Mouse (Mus musculus): ENCODE results near the gene Dock6.
"Not testable (repeated sequence)": the region's sequence is repeated elsewhere in the genome, so short reads cannot be mapped to it uniquely, and the experiment has no call there.

Gene Dock6

DNA sequence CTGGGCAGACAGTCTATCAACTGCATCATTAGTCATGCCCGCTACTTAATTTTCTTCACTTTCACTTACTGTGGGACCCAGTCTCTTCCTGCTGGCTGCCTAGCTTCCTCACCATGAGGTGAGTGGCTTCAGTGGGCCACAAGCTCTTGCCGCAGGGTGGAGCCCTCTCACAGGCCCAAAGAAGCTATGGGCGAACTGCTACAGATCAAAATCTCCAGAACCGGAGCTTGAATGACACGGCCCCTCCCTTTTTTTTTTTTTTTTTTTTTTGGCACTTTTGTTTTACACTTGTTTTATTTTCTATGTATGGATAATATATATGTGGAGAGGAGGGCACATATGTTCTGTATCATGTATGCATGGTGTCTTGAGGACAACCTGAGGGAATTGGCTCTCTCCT, 41.3 kb downstream of the Dock6 start:
- no peak for DNase-seq (ENCODE audit: low read depth, low spot score)

DNA sequence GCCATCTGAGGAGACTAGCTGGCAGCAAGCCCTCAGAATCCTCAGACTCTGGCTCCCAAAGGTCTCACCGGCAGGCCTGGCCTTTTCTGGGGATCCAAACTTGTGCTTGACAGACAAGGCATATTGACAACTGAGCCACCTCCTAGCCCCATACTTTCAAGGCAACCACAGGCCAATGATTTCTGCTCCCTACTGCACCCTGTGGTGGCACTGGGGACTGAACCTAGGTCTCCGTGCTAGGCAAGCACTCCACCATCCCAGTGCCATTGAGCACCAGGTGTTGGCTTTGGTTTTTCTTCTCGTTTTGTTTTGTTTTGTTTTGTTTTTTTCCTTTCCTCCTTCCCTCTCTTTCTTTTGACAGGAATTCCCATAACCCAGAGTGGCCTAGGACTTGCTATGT, 43.9 kb downstream of the Dock6 start:
- peak; percentile 56 for DNase-seq (ENCODE audit: low read depth, low spot score)

DNA sequence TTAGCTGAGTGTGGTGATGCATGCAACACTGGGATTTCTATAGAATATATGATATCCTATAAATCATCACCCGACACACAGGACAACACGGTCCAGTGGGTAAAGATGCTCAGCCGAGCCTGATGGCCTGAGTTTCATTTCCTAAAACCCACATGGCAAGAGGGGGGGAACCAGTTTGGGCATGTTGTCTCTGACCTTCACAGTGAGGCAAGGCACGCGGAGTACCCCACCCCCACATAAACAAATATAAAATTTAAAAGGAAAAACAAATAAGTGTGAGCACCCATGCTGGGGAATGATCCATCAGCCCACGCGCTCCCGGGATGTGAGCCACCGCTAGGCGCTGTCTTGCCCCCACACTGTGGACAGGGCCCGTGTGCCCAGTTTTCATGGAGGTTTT, 45.5 kb downstream of the Dock6 start:
- DNase-seq (ENCODE audit: low read depth, low spot score): no peak

DNA sequence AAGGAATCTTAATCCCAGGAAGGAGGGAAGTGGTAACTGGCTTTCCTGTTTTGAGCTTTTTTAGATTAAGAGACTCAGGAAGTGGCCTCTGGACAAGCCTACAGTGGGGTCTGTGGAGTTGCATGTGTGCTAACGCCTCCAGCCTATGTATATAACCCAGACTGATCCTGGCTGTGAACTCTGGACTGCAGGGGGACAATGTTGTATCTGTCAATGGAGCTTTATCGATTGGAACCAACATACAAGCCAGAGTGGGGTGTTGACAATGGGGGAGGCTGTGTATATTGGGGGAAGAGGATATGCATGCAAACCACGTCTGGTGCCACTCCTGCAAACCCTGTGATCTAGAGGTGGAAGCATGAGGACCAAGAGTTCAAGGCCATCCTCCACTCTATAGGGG, 46.1 kb downstream of the Dock6 start:
- no peak for DNase-seq (ENCODE audit: low read depth, low spot score)

DNA sequence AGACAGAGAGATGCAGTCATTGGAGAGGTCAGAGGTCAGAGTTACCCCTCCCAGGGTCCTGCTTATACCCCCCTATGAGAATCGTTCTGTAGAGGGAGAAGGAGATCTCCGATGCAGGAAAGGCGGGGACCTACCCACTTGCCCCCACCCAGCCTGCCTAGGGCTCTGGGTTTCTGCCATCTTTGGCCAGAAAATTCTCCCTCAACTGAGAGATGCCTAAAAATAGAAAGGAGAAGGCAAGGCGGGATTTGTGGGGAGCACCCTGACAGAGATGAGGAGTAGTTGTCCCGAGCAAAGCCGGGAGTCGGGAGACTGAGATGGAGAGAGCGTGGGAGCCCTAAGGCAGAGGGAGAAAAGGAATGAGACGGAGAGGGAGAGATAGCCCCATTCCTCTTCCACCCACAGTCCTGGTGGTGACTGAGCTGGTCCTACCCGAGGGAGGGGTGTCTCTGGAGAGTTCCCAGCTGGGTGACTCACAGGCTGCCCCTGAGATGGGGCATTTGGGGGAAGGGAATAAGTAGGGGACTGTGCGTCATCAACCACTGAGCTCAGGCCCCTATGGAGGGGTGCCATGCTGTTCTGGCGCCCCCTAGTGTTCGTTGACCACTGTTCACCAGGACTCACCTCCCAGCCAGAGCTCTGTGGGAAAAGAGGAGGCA, 48.3 kb downstream of the Dock6 start:
- peak; percentile 84 for DNase-seq (ENCODE audit: low read depth, low spot score)

DNA sequence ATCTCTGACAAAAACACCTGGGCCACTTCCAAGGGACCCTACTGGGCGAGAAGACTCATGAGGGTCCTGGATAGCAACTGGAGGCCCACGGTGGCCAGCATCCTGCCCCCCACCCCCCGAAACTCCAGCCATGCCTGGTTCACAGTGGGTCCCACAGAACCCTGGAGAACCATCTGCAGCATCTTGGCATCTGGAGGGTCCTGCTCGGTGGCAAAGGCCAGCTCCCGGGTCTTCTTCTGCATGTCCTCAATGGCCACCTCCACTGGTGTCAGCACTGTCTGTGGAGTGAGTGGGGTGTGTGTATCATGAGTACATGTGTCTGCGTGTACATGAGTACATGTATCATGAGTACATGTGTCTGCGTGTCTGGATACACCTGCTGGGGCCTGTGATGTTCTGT, 50.8 kb downstream of the Dock6 start:
- no peak for DNase-seq (ENCODE audit: low read depth, low spot score)

DNA sequence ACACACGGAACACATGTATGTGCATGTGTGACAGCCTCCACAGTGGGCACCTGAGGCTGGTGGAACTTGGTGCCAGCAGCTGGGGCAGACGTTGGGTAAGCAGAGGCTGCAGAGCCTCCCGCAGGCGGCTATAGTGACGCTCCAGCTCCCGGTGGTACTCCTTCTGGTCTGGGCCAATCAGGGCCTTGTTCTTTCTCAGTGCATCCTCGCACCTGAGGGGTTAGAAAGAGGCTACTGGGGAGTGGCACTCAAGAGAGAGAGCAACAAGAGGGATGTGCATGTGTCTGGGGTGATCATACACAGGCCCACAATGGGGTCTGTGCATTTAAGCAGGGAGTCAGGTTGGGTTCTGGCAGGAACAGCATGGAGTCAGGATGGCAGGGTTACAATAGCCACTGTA, 51.3 kb downstream of the Dock6 start:
- no peak for DNase-seq (ENCODE audit: low read depth, low spot score)

DNA sequence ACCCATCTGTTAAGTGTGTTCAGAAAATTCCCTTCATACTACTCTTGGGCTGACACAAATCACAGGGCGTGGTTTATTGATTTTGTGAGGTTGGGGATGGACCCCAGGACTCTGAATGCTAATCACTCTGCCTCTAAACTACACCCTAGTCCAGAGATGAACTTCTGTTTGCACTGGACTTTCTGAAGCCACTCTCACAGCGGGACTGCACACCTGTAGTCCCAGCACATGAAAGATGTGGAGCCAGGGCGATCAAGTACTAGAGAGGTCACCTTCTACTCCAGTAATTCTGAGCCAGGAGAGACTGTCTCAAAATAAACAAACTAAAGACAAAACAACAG, 53.5 kb downstream of the Dock6 start:
- DNase-seq (ENCODE audit: low read depth, low spot score): peak; percentile 62

DNA sequence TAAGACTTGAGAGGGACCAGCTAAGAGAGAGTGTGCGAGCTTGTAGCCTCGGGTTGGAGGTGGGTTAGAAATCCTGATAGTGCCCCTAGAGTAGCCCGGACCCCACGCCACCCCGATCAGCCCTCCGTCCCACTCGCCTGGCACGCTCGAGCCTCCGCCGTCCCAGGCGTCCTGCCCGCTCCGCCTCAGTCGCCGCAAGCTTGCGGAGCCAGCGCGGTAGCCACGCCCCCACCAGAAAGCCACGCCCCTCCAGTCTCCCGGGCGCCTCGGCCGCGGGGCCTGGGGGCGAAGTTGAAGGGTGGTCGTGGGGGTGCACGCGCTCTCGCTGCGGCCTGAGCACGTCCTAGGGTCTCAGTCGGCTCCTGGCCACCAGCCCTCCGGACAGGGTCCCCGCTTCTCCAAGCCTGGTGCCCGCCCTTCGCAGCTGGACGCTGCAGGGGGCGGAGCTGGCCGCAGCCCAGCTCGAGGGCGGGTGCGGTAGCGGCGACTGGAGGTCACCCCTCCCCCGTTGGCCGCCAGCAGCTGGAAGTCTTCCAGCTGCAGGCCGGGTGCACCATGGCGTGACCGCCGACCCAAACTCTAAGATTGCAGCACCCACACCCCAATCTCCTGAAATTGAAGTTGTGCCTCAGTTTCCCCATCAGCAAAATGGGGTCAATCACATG, 54.0 kb downstream of the Dock6 start, which contains the start of gene Kank2:
Gene Kank2, minus strand, starts transcription at position 400 of the 665 bp plus-strand sequence.
- peak; percentile 76 for DNase-seq (ENCODE audit: low read depth, low spot score)

DNA sequence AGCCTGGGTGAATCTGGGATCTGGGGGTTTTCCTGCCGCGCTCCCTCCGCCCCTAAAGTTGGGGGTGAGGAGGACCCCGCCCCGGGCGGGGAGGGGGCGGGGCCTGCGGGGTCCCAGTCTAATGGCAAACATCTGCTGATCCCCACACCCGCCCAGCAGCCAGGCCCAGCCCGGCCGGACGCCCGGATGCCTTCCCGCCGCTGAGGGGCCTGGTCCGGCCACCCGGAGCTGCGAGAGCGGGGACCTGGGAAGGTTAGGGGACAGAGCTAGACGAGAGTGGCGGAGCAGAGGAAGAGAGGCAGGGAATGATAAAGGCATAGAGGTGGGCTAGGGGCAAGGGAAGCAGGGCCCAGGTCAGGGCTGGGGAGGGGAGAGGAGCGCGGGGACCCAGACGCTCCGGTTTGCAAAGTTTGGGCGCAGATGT, 54.5 kb downstream of the Dock6 start:
- peak; percentile 48 for DNase-seq (ENCODE audit: low read depth, low spot score)

DNA sequence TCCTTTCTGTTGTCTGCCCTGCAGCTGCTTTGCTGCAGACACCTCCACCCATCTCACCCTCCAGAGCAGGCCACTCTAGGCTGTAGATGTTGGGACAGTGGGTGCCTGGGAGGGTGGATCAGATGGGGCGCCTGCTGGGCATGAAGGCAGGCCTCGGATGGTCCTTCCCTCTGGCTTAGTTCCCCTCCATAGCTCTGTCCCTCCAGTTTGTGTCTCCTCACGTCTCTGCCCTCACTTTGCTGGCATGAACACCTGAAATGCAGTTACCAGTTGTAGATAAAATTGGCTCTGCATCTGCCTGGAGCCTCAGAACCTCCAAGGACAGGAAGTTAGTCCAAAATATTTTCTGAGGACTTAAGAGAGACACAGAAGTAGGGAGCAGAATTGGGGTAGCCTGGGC, 55.5 kb downstream of the Dock6 start:
- DNase-seq (ENCODE audit: low read depth, low spot score): no peak

DNA sequence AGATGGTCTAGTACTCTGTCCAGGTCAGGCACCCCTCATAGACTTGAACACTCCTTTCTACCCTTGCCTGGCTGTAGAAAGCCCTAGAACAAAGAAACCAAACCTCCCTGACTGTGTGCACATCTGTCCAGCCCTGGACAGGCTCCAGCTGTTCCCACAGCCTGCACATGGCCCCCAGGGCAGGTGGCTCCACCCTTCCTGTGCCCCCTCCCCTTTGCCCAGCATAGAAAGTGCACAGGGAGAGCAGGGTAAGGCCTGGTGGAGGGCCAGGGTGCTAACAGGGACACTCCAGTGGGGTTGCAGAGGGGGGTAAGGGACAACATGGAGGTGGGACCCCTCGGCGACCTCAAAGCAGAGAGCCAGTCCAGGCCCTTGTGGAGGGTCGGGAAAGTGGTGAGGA, 56.2 kb downstream of the Dock6 start:
- DNase-seq (ENCODE audit: low read depth, low spot score): no peak

DNA sequence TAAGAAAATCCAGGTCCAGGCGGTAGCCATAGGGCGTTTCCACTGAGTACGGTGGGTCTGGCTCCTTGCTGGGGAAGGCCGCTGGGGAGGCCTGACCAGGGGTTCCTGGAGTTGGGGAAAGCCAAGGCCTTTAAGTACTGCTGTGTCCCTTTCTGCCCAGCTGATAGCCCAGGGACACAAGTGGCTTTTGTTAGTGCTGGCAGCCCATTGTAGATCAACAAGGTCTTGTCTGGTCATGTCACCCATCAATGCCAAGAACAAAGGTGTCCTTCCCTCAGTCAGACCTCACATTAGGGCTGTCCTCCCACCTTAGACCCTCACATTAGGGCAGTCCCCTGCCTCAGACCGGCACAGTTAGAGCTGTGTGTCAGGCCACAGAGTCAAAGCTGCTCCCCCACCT, 56.9 kb downstream of the Dock6 start:
- DNase-seq (ENCODE audit: low read depth, low spot score): no peak

DNA sequence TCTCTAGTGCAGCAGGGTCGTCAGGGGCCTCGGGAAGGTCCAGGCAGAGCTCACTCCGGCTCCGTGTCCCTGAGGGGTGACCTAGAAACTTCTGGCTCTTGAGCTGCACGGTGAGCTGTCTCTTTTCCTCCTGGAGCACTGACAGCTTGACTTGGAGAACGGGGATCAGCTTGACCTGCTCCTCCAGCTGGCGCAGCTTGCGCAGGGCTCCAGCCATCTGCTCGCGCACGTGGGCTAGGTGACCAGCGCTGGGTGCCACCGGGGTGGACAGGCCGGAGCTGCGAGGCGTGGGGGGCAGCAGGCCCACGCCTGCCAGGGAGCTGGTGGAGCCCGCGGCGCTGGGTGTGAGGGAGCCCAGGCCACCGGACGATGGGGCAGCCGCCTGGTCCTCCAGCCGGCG, 57.5 kb downstream of the Dock6 start:
- no peak for DNase-seq (ENCODE audit: low read depth, low spot score)

DNA sequence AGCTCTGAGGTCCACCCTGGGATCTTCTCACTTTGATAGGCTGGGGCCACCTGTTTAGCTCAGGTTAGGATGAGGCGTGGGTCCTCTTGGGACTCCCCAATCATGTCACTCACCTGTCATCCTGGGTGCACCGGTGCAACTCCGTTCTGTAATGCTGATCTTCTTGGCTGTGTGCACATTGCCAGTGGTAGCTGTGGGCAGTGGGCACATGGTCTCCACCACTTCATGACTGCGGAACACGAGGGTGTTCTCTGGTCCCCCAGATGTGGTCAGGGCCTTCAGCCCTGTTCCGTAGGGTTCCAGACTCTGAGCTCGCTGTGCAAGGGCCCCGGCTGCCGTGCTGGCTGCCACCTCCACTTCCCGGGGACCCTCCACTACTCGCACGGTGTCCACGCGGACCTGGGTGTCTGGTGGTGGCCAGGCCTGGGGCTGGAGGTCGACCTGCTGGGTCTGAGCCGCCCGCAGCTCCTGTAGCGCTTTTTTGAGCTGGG, 58.0 kb downstream of the Dock6 start:
- DNase-seq (ENCODE audit: low read depth, low spot score): no peak

DNA sequence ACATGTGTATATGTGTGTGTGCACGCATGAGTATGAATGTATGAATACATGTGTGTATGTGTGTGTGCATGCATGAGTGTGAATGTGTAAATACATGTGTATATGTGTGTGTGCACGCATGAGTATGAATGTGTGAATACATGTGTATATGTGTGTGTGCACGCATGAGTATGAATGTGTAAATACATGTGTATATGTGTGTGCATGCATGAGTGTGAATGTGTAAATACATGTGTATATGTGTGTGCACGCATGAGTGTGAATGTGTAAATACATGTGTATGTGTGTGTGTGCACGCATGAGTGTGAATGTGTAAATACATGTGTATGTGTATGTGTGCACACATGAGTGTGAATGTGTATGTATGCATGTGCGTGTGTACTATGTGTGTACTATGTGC, 58.9 kb downstream of the Dock6 start:
- DNase-seq (ENCODE audit: low read depth, low spot score): not testable (repeated sequence)

DNA sequence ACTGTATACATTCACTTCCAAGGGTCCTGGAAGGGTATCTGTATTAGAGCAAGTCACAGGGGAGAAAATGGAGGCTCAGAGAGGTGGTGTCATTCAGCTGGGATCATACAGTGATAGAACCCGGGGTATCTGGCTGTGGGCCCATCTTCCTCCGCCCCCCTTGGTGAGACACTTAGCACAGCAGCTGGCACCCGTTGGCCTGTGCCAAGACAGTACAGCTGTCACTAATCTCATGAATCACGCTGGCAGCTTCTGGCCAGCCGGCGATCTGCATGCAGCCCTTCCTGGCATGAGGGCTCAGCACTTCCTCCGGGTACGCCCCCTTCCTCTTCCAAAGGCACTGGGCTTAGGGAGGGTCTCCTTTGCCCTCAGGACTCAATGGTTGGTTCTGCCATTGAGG, 59.8 kb downstream of the Dock6 start:
- DNase-seq (ENCODE audit: low read depth, low spot score): no peak

DNA sequence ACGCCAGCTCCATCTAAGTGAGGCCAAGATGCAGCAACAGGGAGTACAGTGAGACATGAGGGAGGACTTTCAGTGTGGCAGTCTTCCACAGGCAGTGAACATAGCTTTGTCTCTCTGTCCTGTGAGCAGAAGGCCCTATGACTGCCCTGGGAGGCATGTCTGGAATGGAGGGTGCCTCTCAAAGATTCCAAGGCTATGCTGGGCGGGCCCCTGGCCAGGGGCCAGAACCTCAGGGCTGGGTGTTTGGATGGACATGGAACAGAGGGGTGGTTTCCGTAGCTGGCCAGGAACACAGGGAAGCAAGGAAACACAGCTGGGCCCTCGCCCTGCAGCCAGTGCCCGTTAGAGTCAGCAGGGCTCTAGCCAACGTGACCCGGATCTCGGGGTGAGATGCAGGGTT, 60.6 kb downstream of the Dock6 start:
- no peak for DNase-seq (ENCODE audit: low read depth, low spot score)

DNA sequence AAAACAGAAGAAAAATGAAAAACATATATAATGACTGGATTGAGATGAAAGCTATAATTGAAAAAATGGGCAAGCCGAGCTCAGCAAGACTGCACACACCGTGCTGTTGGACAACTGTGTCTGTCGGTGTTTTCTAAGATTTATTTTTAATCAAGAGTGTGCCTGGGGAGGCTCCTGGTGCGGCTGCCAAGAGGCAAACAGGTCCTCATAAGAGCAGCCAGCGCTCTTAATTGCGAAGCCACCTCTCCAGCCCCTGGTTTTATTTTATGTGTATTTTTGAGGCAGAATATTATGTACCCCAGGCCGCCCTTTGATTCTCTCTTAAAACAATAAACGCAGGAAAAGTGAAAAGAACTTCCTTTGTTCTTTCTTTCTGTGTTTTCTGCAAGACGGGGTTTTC, 64.2 kb downstream of the Dock6 start:
- no peak for DNase-seq (ENCODE audit: low read depth, low spot score)

DNA sequence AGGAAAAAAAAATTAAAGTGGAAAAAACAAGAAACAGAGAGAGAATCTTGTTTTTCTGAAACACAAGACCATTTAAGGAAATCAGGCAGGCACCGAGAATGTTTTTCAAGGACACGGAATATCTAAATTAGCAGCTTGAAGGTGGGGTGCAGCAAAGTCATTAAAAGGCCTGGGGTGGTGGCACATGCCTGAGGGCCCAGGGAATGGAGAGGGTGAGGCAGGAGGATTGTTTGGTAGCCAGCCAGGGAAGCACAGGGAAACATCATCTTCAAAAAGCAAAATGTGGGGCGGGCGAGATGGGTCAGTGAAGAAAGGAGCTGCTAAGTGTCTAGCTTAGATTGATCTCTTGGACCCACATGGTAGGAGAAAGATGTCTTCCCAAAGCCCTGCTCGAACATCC, 64.8 kb downstream of the Dock6 start:
- DNase-seq (ENCODE audit: low read depth, low spot score): no peak

DNA sequence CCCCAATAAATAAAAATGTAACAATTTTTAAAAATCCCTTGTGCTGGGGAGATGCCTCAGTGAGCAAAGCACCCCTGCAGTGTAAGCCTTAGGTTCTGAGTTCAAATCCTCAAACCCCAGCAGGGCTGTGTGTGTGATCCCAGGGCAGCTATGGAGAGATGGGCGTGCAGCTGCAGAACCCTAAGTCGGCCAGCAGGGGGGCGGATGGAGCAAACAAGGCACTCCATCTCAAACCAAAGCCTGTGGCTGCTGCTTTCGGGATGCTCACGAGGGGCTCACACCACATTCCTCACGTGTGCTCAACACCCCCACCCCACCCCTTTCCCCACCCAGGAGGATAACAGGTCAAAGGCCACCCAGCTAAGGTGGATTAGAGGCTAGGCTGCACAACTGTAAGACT, 65.5 kb downstream of the Dock6 start:
- peak; percentile 93 for DNase-seq (ENCODE audit: low read depth, low spot score)

DNA sequence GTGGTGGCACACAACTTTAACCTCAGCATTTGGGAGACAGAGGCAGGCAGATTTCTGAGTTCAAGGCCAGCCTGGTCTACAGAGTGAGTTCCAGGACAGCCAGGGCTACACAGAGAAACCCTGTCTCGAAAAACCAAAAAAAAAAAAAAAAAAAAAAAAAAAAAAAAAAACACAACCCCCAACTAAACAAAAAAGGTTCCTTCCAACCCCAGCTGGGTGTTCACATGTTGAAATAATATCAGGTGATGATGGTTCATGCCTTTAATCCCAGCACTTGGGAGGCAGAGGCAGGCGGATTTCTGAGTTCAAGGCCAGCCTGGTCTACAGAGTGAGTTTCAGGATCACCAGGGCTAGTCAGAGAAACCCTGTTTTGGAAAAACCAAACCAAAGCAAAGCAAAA, 66.1 kb downstream of the Dock6 start:
- DNase-seq (ENCODE audit: low read depth, low spot score): not testable (repeated sequence)

DNA sequence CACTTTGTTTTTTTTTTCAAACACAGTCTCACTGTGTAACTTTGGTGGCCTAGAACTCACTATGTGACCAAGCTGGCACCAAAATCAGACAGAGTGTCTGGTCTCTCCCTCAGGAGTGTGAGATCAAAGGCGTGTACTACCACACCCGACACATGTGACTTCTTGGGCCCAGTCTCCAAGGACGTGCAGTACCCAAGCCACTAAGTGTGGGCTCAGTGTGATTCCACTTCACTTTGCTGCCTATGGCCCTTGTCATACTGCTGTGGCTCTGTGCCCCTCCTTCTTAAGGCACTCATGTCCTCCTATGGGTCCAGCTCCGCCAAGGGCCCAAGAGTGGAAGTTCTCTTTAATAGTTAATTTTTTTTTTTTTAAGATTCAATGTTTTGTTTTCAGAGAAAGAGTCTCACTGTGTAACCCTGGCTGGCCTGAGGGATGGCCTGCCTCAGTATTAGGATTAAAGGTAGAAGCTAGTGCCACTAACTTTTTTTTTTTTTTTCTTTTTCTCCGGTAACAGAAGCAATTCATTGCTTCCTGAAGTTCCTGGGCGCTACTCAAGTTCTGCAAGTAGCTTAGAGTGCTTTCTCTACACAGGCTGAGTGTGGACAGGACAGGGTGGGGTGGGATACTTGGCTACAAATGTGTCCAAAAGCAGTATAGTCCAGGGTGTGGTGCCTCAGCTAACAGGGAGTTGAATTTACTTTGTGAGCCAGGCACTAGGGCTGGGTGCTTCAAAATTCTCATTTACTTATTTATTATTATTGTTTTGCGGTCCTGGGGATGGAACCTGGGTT, 67.7 kb downstream of the Dock6 start:
- DNase-seq (ENCODE audit: low read depth, low spot score): no peak
